Mouse (Mus musculus): Measurements from ENCODE around the gene Lars2. TPM values are rescaled to one million over a fixed set of nuclear protein-coding genes. Genes with fewer than 3 reads are reported as not detected.

The Lars2 gene
- polyA plus RNA-seq, 2 experiments: 230 to 1,005 TPM

DNA sequence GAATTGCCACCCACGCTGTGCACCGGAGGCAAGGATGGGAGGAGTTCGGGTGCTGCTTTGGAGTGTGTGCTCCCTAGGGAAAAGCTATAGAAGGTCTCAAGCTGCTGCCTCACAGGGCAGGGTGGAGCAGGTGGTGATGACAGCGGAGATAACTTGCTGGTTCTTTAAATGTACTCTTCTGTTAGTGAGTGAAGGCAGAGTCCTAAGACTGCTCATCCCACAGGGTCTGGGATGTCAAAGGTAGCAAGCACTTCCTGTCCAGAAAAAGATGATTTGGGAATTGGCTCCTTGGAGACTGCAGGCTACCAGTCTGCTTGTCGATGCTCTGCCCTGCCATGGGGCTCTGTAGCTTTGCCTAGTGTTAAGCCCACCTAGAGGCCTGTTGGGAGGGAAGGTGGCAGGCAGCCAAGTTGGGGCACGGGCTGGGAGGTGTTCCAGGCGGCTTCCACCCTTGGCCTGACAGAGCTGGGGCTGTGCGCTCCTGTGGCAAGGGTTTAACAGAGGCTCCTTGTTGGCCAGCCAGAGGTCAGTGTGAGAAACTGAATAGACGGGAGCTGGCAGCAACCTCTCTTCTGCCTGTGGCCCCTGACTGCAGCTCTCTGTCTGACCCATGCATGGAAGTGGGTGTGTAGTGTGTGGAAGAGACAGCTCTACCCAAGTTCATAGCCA is 125.3 kb downstream of the Lars2 start:
- Histone ChIP-seq H3K4me1 (replicated peaks; ENCODE audit: control insufficient read depth in 2 of 2, insufficient read depth in 2 of 2, low read length in 1 of 2) (peaks cover 14 to 40% of the 10 kb centered on the region in 2 experiments), H3K4me2 (ENCODE audit: low read depth) (no peak overlapping the region), H3K9ac (replicated peaks) (no peak overlapping the region), H3K27me3 (ENCODE audit: control insufficient read depth, insufficient read depth, low read length) (no peaks in the 10 kb centered on the region), H3K4me3 (ENCODE audit: insufficient read depth in 1 of 2, low read depth in 2 of 2, low read length in 2 of 2) (no peak overlapping the region), H3K9me3 (ENCODE audit: control insufficient read depth, low read length) (no peaks in the 10 kb centered on the region), H3K27ac (no peak overlapping the region), H3K36me3 (replicated peaks; ENCODE audit: control insufficient read depth, insufficient read depth, low read depth) (peaks cover 16% of the 10 kb centered on the region)
- ATAC-seq (ENCODE audit: insufficient read depth) (peak; percentile 28; the same call in 1 of the 2 replicates), DNase-seq (ENCODE audit: low read depth in 3 of 3, low spot score in 3 of 3) (no peak)
- WGBS (ENCODE audit: insufficient replicate concordance): 75% methylated on average over 9 of the region's 9 CpGs
- no peak for TF ChIP-seq CTCF (IDR thresholded peaks at IDR 0.05; ENCODE audit: low read depth)
- no peak for TF ChIP-seq EP300 (IDR thresholded peaks at IDR 0.05; ENCODE audit: low read depth)

DNA sequence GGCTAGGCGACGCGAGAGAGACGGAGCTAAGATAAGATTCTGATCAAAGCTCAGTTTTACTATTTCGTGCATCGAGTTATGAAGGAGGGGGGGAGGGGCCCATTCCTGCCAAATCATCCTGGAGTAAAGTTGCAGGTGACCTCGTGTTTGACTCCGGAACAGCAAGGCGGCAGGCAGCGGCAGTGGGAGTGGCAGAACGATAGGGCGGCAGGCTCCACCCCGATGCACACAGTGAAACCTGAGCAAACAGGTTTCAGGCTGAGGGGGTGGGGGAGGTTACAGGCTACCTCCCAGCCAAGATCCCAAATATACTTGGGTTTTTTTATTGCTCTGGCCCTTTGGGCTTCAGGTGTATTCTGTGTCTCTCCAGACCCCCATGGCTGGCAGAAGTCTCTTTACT is 129.9 kb downstream of the Lars2 start:
- Histone ChIP-seq H3K9ac (replicated peaks) (no peak overlapping the region), H3K4me3 (ENCODE audit: insufficient read depth in 1 of 2, low read depth in 2 of 2, low read length in 2 of 2) (no peak overlapping the region), H3K4me1 (replicated peaks; ENCODE audit: control insufficient read depth in 2 of 2, insufficient read depth in 2 of 2, low read length in 1 of 2) (peaks cover 11 to 26% of the 10 kb centered on the region in 2 experiments), H3K36me3 (replicated peaks; ENCODE audit: control insufficient read depth, insufficient read depth, low read depth) (peaks cover 15% of the 10 kb centered on the region), H3K27me3 (ENCODE audit: control insufficient read depth, insufficient read depth, low read length) (no peaks in the 10 kb centered on the region), H3K27ac (no peak overlapping the region), H3K9me3 (ENCODE audit: control insufficient read depth, low read length) (no peaks in the 10 kb centered on the region), H3K4me2 (ENCODE audit: low read depth) (peak overlapping the region; percentile 13)
- ATAC-seq (ENCODE audit: insufficient read depth): peak; percentile 34; the same call in 1 of the 2 replicates
- no peak for DNase-seq (ENCODE audit: low read depth in 3 of 3, low spot score in 3 of 3)
- WGBS (ENCODE audit: insufficient replicate concordance): 37% methylated on average over 13 of the region's 13 CpGs
- 0 out of 2 replicates have a peak, but pooled peaks have one; percentile 14 for TF ChIP-seq CTCF (IDR thresholded peaks at IDR 0.05; ENCODE audit: low read depth)
- TF ChIP-seq EP300 (IDR thresholded peaks at IDR 0.05; ENCODE audit: low read depth): no peak

DNA sequence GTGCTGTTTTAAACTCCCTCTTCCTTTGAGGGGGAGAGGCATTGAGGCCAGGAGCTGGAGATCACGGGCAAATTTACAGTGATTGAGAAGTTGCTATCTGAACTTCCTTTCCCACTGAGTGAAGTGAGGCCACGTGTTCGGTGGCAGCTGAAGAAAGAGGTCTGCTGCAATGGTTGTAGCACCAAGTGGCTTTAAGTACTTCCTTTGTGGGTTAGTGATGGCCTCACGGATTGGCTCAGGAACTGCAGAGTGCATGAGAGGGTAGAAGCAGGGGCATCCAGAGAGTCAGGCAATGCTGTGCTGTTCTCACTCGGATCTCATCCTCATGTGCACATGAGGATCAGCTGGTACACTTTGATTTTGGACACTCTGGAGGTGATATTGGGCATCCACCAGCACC is 131.2 kb downstream of the Lars2 start:
- no peak for DNase-seq (ENCODE audit: low read depth in 3 of 3, low spot score in 3 of 3)
- Histone ChIP-seq H3K9me3 (ENCODE audit: control insufficient read depth, low read length) (no peaks in the 10 kb centered on the region), H3K4me2 (ENCODE audit: low read depth) (no peak overlapping the region), H3K4me1 (replicated peaks; ENCODE audit: control insufficient read depth in 2 of 2, insufficient read depth in 2 of 2, low read length in 1 of 2) (peaks cover 6 to 15% of the 10 kb centered on the region in 2 experiments), H3K27me3 (ENCODE audit: control insufficient read depth, insufficient read depth, low read length) (no peaks in the 10 kb centered on the region), H3K36me3 (replicated peaks; ENCODE audit: control insufficient read depth, insufficient read depth, low read depth) (peaks cover 21% of the 10 kb centered on the region), H3K9ac (replicated peaks) (no peak overlapping the region), H3K4me3 (ENCODE audit: insufficient read depth in 1 of 2, low read depth in 2 of 2, low read length in 2 of 2) (no peak overlapping the region), H3K27ac (no peak overlapping the region)
- no peak for TF ChIP-seq CTCF (IDR thresholded peaks at IDR 0.05; ENCODE audit: low read depth)
- no peak for TF ChIP-seq EP300 (IDR thresholded peaks at IDR 0.05; ENCODE audit: low read depth)
- peak; percentile 24; the same call in 1 of the 2 replicates for ATAC-seq (ENCODE audit: insufficient read depth)
- WGBS (ENCODE audit: insufficient replicate concordance): 19% methylated on average over 5 of the region's 5 CpGs

DNA sequence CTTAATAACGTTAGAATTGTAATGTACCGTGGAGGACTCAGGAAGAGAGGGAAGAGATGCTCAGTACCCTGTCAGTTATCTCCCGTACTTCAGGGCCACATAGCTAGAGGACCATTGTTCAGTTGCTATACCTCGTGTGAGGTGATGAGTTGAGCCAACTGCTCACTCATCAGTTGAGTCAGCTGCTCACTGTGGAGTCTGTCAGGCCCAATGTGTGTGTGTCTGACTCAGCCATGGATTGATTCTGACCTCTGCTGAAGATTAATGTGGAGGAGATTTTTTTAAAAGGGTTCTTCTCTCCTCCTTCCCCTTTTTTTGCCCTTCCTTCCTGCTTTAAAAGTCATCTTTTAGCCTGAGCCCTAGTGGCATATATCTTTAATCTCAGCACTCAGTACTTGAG is 133.8 kb downstream of the Lars2 start:
- Histone ChIP-seq H3K4me3 (ENCODE audit: insufficient read depth in 1 of 2, low read depth in 2 of 2, low read length in 2 of 2) (no peak overlapping the region), H3K36me3 (replicated peaks; ENCODE audit: control insufficient read depth, insufficient read depth, low read depth) (peaks cover 27% of the 10 kb centered on the region)
- no peak for ATAC-seq (ENCODE audit: insufficient read depth)

DNA sequence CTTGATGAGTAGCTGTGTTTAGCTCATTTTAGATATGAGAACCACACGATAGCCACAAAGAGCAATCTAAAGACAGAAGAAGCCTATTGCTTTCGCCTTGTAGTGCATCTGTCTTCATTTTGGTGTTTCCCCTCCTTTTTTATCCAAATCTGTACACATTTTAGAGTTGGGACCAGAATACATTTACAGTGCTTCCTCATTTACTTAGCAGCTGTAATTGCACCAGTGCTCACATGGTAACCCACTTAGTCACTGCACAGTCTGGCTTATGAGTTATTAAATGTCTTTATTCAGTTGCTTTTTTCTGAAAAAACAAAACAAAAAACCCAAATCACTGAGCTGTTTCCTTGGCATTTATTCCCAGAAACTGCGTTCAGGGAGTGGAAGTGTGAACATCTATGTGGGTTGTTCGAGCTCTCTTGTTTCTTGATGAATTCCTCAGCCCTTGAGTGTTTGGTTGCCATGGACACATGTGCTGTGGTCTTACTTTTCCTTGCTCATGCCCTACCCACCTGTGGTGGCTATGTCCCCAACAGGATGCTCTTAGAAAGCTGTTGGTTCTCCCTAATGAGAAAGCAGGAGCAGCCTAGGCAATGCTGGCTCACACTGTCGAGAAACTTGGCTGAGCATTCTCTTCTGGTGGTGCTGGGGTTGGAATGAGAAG is 136.6 kb downstream of the Lars2 start:
- Histone ChIP-seq H3K4me1 (replicated peaks; ENCODE audit: control insufficient read depth in 2 of 2, insufficient read depth in 2 of 2, low read length in 1 of 2) (no peaks in the 10 kb centered on the region), H3K4me3 (ENCODE audit: insufficient read depth in 1 of 2, low read depth in 2 of 2, low read length in 2 of 2) (no peak overlapping the region), H3K27me3 (ENCODE audit: control insufficient read depth, insufficient read depth, low read length) (no peaks in the 10 kb centered on the region), H3K9ac (replicated peaks) (no peak overlapping the region), H3K27ac (no peak overlapping the region), H3K9me3 (ENCODE audit: control insufficient read depth, low read length) (no peaks in the 10 kb centered on the region), H3K36me3 (replicated peaks; ENCODE audit: control insufficient read depth, insufficient read depth, low read depth) (peaks cover 27% of the 10 kb centered on the region), H3K4me2 (ENCODE audit: low read depth) (no peak overlapping the region)
- DNase-seq (ENCODE audit: low read depth in 3 of 3, low spot score in 3 of 3): no peak
- no peak for ATAC-seq (ENCODE audit: insufficient read depth)
- WGBS (ENCODE audit: insufficient replicate concordance): 78% methylated on average over 5 of the region's 5 CpGs
- no peak for TF ChIP-seq CTCF (IDR thresholded peaks at IDR 0.05; ENCODE audit: low read depth)

More for the DNA sequence above, 133.8 kb downstream of the Lars2 start:
- no peak for TF ChIP-seq EP300 (IDR thresholded peaks at IDR 0.05; ENCODE audit: low read depth)
- no peak for TF ChIP-seq CTCF (IDR thresholded peaks at IDR 0.05; ENCODE audit: low read depth)
- no peaks in the 10 kb centered on the region for H3K9me3 ChIP-seq (ENCODE audit: control insufficient read depth, low read length)
- H3K4me1 ChIP-seq (replicated peaks; ENCODE audit: control insufficient read depth in 2 of 2, insufficient read depth in 2 of 2, low read length in 1 of 2): peaks cover 6 to 13% of the 10 kb centered on the region in 2 experiments
- no peak overlapping the region for H3K4me2 ChIP-seq (ENCODE audit: low read depth)
- DNase-seq (ENCODE audit: low read depth in 3 of 3, low spot score in 3 of 3): no peak
- 65% methylated on average over 4 of the region's 4 CpGs for WGBS (ENCODE audit: insufficient replicate concordance)
- no peak overlapping the region for H3K27ac ChIP-seq
- no peak overlapping the region for H3K9ac ChIP-seq (replicated peaks)
- H3K27me3 ChIP-seq (ENCODE audit: control insufficient read depth, insufficient read depth, low read length): no peaks in the 10 kb centered on the region

Measured in liver, embryonic 14.5 days (tissue).